Mouse (Mus musculus) intestine, postnatal 0 days (tissue): ENCODE measurements around the gene Smad9. TPM values are rescaled to one million over a fixed set of nuclear protein-coding genes. Genes with fewer than 3 reads are reported as not detected.

ENCODE experiments used
- ATAC-seq: fragments of 200-750 bp; cut with Nextera tagmentation; 2 replicates; pipeline ENCODE4 v1.8.0; 2017; ENCODE audit warnings: mild to moderate bottlenecking, moderate TSS enrichment, moderate library complexity
- H3K27ac ChIP-seq: fragments of 300-500 bp; sonication (generic); 2 replicates; pipeline ENCODE4 v1.5.1; 2014; ENCODE audit warnings: mild to moderate bottlenecking, low read depth, low read length, moderate library complexity
- H3K27me3 ChIP-seq: fragments of 300-500 bp; sonication (generic); replicated peaks from 2 replicates; pipeline ENCODE4 v1.6.1; 2014; ENCODE audit warnings: low read length, mixed read lengths; ENCODE audit not compliant: control insufficient read depth, insufficient read depth
- H3K36me3 ChIP-seq: fragments of 300-500 bp; sonication (generic); 2 replicates; pipeline ENCODE4 v1.6.1; 2014; ENCODE audit warnings: mild to moderate bottlenecking, moderate library complexity; ENCODE audit not compliant: control insufficient read depth, insufficient read depth
- H3K4me1 ChIP-seq: fragments of 300-500 bp; sonication (generic); replicated peaks from 2 replicates; pipeline ENCODE4 v1.6.1; 2014; ENCODE audit warnings: antibody characterized with exemption, low read length, mixed read lengths; ENCODE audit not compliant: control insufficient read depth, insufficient read depth
- H3K4me2 ChIP-seq: fragments of 300-500 bp; sonication (generic); replicated peaks from 2 replicates; pipeline ENCODE4 v1.6.1; 2014; ENCODE audit warnings: low read depth, mild to moderate bottlenecking, moderate library complexity
- H3K4me3 ChIP-seq: fragments of 300-500 bp; sonication (generic); 2 replicates; pipeline ENCODE4 v1.5.1; 2014; ENCODE audit warnings: low read depth, low read length
- H3K9ac ChIP-seq: fragments of 300-500 bp; sonication (generic); 2 replicates; pipeline ENCODE4 v1.6.1; 2014; ENCODE audit warnings: mild to moderate bottlenecking, low read depth, low read length
- H3K9me3 ChIP-seq: fragments of 300-500 bp; sonication (generic); 2 replicates; pipeline ENCODE4 v1.6.1; 2016; ENCODE audit warnings: mixed run types; ENCODE audit not compliant: control insufficient read depth
- CTCF ChIP-seq: sonication (generic); IDR thresholded peaks from 2 replicates; pipeline ENCODE4 v1.5.1; 2016; ENCODE audit warnings: low read depth, mild to moderate bottlenecking, control low read depth, antibody characterized with exemption, moderate library complexity
- WGBS: fragments of 180-500 bp; shearing (Covaris S2); extraction: QIAGEN DNeasy Blood & Tissue Kit; methylation state at CpG from one replicate; pipeline ENCODE4 v1.1.7; 2014; 5-methylcytosine and 5-hydroxymethylcytosine counted together
- polyA plus RNA-seq: library from polyadenylated mRNA; unstranded; fragments of >200 nt; fragmentation: Nextera tagmentation; extraction: Ambion mirVana; gene quantifications from 2 replicates; pipeline ENCODE4 v1.2.1, GENCODE M21; 2015

Smad9 gene
- polyA plus RNA-seq, 1 experiment from 2014 or later, result 0.70 TPM

GRCm38 (mm10) chr3:54769349-54770275, 14.2 kb downstream of the Smad9 start:
- TF ChIP-seq CTCF, result no peak
- H3K9ac ChIP-seq, result no peak overlapping the region
- no peak overlapping the region for H3K27ac ChIP-seq
- H3K36me3 ChIP-seq, result no peaks in the 10 kb centered on the region
- no peak for ATAC-seq
- no peak overlapping the region for H3K4me3 ChIP-seq
- H3K9me3 ChIP-seq, result peaks cover 3% of the 10 kb centered on the region; the same call in 1 of the 2 replicates
- no peaks in the 10 kb centered on the region for H3K4me1 ChIP-seq
- H3K4me2 ChIP-seq, result no peak overlapping the region
- 69% methylated on average over 17 of the region's 17 CpGs for WGBS
- no peaks in the 10 kb centered on the region for H3K27me3 ChIP-seq

DNA sequence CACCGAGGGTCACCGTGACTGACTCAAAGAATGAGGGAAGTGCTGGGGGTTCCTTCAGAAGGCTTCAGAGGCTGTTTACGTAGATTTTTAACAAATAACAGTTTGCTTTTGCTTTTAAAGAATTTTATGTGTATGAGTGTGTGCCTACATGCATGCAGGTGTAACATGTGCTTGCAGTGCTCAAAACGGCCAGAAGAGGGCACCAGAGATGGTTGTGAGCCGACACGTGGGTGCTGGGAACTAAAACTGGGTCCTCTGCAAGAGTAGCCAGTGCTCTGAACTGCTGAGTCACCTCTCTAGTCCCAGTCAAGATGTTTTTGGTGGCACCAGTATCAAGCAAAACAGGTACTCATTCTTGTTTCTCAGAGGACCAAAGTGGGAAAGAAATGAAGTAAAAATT, 18.2 kb downstream of the Smad9 start:
- 83% methylated on average over 6 of the region's 6 CpGs for WGBS

DNA sequence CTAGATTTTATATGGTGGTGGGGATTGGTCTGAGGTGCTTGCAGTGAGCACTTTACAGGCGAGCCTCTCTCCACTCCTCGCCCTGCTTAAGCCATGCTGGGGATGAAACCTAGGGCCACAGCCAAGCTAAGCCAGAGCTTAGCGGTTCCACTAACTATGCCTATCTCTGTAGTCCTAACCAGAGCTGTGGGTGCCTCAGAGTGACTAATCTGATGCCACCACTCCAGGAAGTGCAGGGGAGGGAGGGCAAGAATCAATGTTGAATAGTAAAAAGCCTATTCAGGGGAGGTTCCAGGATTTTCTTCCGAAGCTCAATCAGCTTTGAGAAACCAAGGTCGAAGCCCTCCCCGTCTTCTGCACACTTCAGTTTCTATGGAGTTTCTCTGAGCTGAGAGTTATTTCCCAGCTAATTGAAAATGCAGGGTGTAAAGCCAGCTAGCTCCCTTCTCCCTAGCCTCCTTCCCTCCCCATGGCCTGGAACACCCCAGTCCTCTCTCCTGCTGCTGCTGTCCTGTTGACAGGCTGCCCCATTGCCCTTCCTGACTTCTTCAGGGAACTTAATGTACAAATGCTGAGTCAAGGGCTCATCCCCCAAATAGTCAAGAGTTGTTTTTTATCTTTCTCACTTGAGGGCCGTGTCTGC, 20.7 kb downstream of the Smad9 start:
- no peak for ATAC-seq
- Histone ChIP-seq H3K27ac (no peak overlapping the region), H3K4me1 (no peaks in the 10 kb centered on the region), H3K4me3 (no peak overlapping the region), H3K9ac (no peak overlapping the region), H3K9me3 (peaks cover 3% of the 10 kb centered on the region; the same call in 1 of the 2 replicates), H3K27me3 (no peaks in the 10 kb centered on the region), H3K36me3 (no peaks in the 10 kb centered on the region), H3K4me2 (no peak overlapping the region)
- TF ChIP-seq CTCF, result no peak
- 67% methylated on average over 7 of the region's 7 CpGs for WGBS

More for the DNA sequence above, 18.2 kb downstream of the Smad9 start:
- H3K4me3 ChIP-seq, result no peak overlapping the region
- no peak overlapping the region for H3K9ac ChIP-seq
- H3K27me3 ChIP-seq, result no peaks in the 10 kb centered on the region
- peak; percentile 31 for TF ChIP-seq CTCF
- peaks cover 3% of the 10 kb centered on the region; the same call in 1 of the 2 replicates for H3K9me3 ChIP-seq
- no peaks in the 10 kb centered on the region for H3K4me1 ChIP-seq
- ATAC-seq, result no peak
- no peak overlapping the region for H3K27ac ChIP-seq
- no peak overlapping the region for H3K4me2 ChIP-seq
- no peaks in the 10 kb centered on the region for H3K36me3 ChIP-seq

DNA sequence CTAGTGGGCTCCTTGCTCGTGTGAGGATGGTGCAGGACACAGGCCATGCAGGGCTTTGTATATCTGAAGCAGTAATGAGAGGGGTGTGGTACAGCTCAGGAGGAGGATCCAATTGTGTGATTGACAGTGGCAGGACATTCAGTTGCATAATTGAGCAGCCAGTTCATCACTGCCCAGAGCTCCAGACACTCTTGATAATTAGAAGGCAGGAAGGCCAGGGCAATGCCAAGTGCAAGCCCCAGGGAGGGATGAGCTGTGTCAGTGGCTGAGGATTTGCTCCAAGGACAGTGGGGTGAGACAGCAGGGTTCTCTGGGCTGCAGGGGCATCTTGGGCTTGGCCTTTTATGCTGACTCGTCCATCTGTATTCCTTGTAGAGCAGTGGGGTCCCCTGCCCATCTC, 35.2 kb downstream of the Smad9 start:
- H3K27me3 ChIP-seq, result no peaks in the 10 kb centered on the region
- no peak overlapping the region for H3K27ac ChIP-seq
- H3K4me3 ChIP-seq, result no peak overlapping the region
- no peaks in the 10 kb centered on the region for H3K9me3 ChIP-seq
- no peaks in the 10 kb centered on the region for H3K4me1 ChIP-seq
- ATAC-seq, result no peak
- H3K9ac ChIP-seq, result no peak overlapping the region
- no peak overlapping the region for H3K4me2 ChIP-seq
- TF ChIP-seq CTCF, result no peak
- 54% methylated on average over 2 of the region's 2 CpGs for WGBS
- no peaks in the 10 kb centered on the region; the same call in 1 of the 2 replicates for H3K36me3 ChIP-seq

DNA sequence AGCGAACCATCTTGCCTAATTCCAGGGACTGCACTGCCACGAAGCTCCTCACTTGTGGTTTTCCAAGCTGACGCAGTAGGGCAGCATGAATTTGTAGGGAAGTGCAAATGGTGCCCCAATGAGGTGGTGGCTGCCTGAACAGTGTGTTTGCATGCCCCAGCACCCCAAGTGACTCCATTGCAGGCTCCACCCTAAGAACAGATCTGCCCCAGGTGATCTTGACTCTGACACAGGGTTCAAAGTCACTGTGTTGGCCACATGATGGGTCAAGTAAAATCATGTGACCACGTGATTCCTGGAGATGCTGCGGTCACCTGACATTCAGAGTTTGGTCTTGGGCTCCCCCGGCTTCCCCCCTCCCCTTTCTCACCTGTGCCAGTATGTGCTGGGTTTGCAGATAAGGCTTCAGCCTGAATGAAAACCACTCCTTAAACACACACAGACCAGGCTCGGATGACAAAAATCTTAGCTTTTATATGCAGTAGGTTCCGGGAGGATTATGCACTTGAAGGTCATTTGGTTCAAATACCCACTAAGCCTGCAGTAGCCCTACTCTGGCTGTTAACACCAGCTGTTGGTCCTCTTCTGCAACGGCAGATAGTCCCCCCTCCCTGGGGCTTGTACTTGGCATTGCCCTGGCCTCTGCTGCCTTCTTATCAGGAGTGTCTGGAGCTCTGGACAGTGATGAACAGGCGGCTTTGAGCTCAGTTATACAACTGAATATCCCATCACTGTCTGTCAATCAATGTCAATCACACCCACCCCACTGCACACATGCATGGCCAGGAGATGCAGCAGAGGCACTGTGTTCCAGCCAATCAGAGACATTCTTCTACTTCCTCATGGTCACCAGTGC, 36.7 kb downstream of the Smad9 start:
- Histone ChIP-seq H3K27ac (no peak overlapping the region), H3K4me2 (no peak overlapping the region), H3K9ac (no peak overlapping the region), H3K4me1 (no peaks in the 10 kb centered on the region), H3K9me3 (no peaks in the 10 kb centered on the region), H3K27me3 (no peaks in the 10 kb centered on the region), H3K4me3 (no peak overlapping the region), H3K36me3 (no peaks in the 10 kb centered on the region; the same call in 1 of the 2 replicates)
- TF ChIP-seq CTCF, result no peak
- WGBS, result 55% methylated on average over 10 of the region's 10 CpGs
- ATAC-seq, result 0 out of 2 replicates have a peak, but pooled peaks have one; percentile 22
